Comparison of ENCODE assay signal across 13 mouse cellular contexts in genomic region chr5:22330802-22331201, GRCm38 (mm10). TPM values are rescaled to one million over a fixed set of nuclear protein-coding genes. Genes with fewer than 3 reads are reported as not detected.
DNase-seq lines count a peak whose midpoint lies in the region; ATAC-seq and TF ChIP-seq lines count a peak whose summit lies in the region.
"Had no signal": no experiment of that assay in that cellular context is flagged by ENCODE, and none has a peak within 500 bp of the region (broad histone marks: within the 10 kb centered on the region; RNA-seq: fewer than 3 reads in every experiment).

No protein-coding gene starts in this region.

- no peak overlapping the region for H3K4me3 ChIP-seq in kidney, postnatal 0 days (replicated peaks; ENCODE audit: low read depth, low read length)
- H3K4me3 ChIP-seq in neural tube, embryonic 13.5 days = no peak overlapping the region
- H3K4me3 ChIP-seq: embryonic facial prominence, embryonic 12.5 days had no signal

- no peak for TF ChIP-seq CTCF in kidney, postnatal 0 days (IDR thresholded peaks at IDR 0.05; ENCODE audit: low read depth)

- H3K4me2 ChIP-seq in kidney, postnatal 0 days (ENCODE audit: low read length) = no peak overlapping the region
- no peak overlapping the region for H3K4me2 ChIP-seq in neural tube, embryonic 13.5 days
- H3K4me2 ChIP-seq: embryonic facial prominence, embryonic 12.5 days had no signal

- ATAC-seq in kidney, postnatal 0 days (replicated peaks; ENCODE audit: low FRiP score, low read depth) = no peak
- peak; percentile 53 for ATAC-seq in neural tube, embryonic 13.5 days (ENCODE audit: low read depth)
- ATAC-seq: forebrain, embryonic 16.5 days had no signal

- no peaks in the 10 kb centered on the region for H3K27me3 ChIP-seq in kidney, postnatal 0 days (ENCODE audit: insufficient read depth, low read length)
- H3K27me3 ChIP-seq in neural tube, embryonic 13.5 days = no peaks in the 10 kb centered on the region
- H3K27me3 ChIP-seq: embryonic facial prominence, embryonic 12.5 days had no signal

- H3K9me3 ChIP-seq in kidney, postnatal 0 days (replicated peaks; ENCODE audit: low read length) = no peaks in the 10 kb centered on the region
- H3K9me3 ChIP-seq in neural tube, embryonic 13.5 days = peaks cover 6% of the 10 kb centered on the region; the same call in 1 of the 2 replicates

- 33% methylated on average over 5 of the region's 5 CpGs for WGBS in kidney, postnatal 0 days
- 46% methylated on average over 5 of the region's 5 CpGs for WGBS in neural tube, embryonic 13.5 days

- no peak overlapping the region for H3K27ac ChIP-seq in kidney, postnatal 0 days
- H3K27ac ChIP-seq in neural tube, embryonic 13.5 days (replicated peaks) = no peak overlapping the region
- H3K27ac ChIP-seq: embryonic facial prominence, embryonic 12.5 days had no signal

- no peak overlapping the region for H3K9ac ChIP-seq in kidney, postnatal 0 days (ENCODE audit: low read depth, low read length)
- no peak overlapping the region for H3K9ac ChIP-seq in neural tube, embryonic 13.5 days
- H3K9ac ChIP-seq: embryonic facial prominence, embryonic 12.5 days had no signal

- peak; percentile 8 for DNase-seq in adrenal gland, postnatal 10 days
- DNase-seq in adrenal gland, adult 8-10 months = no peak
- peak; percentile 36 for DNase-seq in kidney, postnatal 0 days (ENCODE audit: low spot score)
- no peak for DNase-seq in kidney, adult 8-10 months
- DNase-seq in neural tube, embryonic 10.5 days (ENCODE audit: extremely low spot score, low spot score) = no peak
- DNase-seq in cerebellum, postnatal 36 days = peak; percentile 42 to 62
- no peak for DNase-seq in frontal cortex, postnatal 10 days (ENCODE audit: low spot score in 2 of 2)
- DNase-seq: gastrocnemius, postnatal 25 days; lung, postnatal 10 days; thymus, postnatal 14 days had no signal

- H3K36me3 ChIP-seq in kidney, postnatal 0 days (ENCODE audit: insufficient read depth, low read length) = no peaks in the 10 kb centered on the region
- H3K36me3 ChIP-seq in neural tube, embryonic 13.5 days = no peaks in the 10 kb centered on the region
- H3K36me3 ChIP-seq: embryonic facial prominence, embryonic 12.5 days had no signal

- no peaks in the 10 kb centered on the region for H3K4me1 ChIP-seq in kidney, postnatal 0 days (replicated peaks; ENCODE audit: insufficient read depth, low read length)
- peaks cover 12% of the 10 kb centered on the region for H3K4me1 ChIP-seq in neural tube, embryonic 13.5 days (replicated peaks)
- H3K4me1 ChIP-seq: embryonic facial prominence, embryonic 12.5 days had no signal

RNA-seq across cellular contexts. Expression of gene Reln, which starts 13.7 kb away (rescaled TPM):
- 10 to 100 TPM; 14.5 to 18.0 TPM for total RNA-seq in adrenal gland, postnatal 10 days (2021)
- total RNA-seq in adrenal gland, adult 8-10 months (2022) = 1 to 10 TPM in 2 of 4 experiments, under 1 TPM in 2; 0.83 to 2.4 (median 1.4) TPM
- 13.0 and 14.5 TPM in 2 replicates for polyA plus RNA-seq in kidney, postnatal 0 days (2015; fragmentation: Nextera tagmentation; extraction: Ambion mirVana)
- polyA plus RNA-seq in neural tube, embryonic 13.5 days (2015; fragmentation: Nextera tagmentation; extraction: Ambion mirVana) = 45.8 and 51.3 TPM in 2 replicates

Comparison
In these comparisons a context has a peak if more than half of its experiments do, and no peak if none do; other contexts are left out.
1. DNase-seq: peak in adrenal gland, postnatal 10 days (single experiment), kidney, postnatal 0 days (single experiment) and cerebellum, postnatal 36 days (2 of 2); none in adrenal gland, adult 8-10 months (single experiment), kidney, adult 8-10 months (0 of 2), neural tube, embryonic 10.5 days (single experiment) and frontal cortex, postnatal 10 days (0 of 2).
2. RNA of gene Reln, which starts 13.7 kb away (total RNA-seq): 14.5 to 18.0 TPM in adrenal gland, postnatal 10 days; 0.83 to 2.4 TPM in adrenal gland, adult 8-10 months; every median in the first group is over 4 times any median in the second.